Mouse (Mus musculus): Measurements from ENCODE around the gene Nthl1.
"Not testable (repeated sequence)": the region's sequence is repeated elsewhere in the genome, so short reads cannot be mapped to it uniquely, and the experiment has no call there.

- not testable (repeated sequence) for TF ChIP-seq CTCF (IDR thresholded peaks at IDR 0.05; ENCODE audit: low read depth, low read length); POLR2A (IDR thresholded peaks at IDR 0.05; ENCODE audit: extremely low read depth, insufficient read depth, low read length)
Observed at GRCm38 (mm10) chr17:24669214-24669544, 36.7 kb downstream of the Nthl1 start.
